Mouse (Mus musculus): ENCODE results near the gene Pfn1.

Gene Pfn1

GRCm38 (mm10) chr11:70638293-70638692 lies 16.2 kb downstream of the Pfn1 start:
- DNase-seq (ENCODE audit: extremely low spot score, low spot score), result no peak

- no peak for DNase-seq (ENCODE audit: extremely low spot score, low spot score)
Measured at GRCm38 (mm10) chr11:70637764-70638163, 16.7 kb downstream of the Pfn1 start.

GRCm38 (mm10) chr11:70635601-70636000 lies 18.8 kb downstream of the Pfn1 start:
- DNase-seq (ENCODE audit: extremely low spot score, low spot score), result no peak

- no peak for DNase-seq (ENCODE audit: extremely low spot score, low spot score)
Measured at GRCm38 (mm10) chr11:70630129-70630528, 24.3 kb downstream of the Pfn1 start.

GRCm38 (mm10) chr11:70629557-70629956 lies 24.9 kb downstream of the Pfn1 start:
- DNase-seq (ENCODE audit: extremely low spot score, low spot score), result no peak

- no peak for DNase-seq (ENCODE audit: extremely low spot score, low spot score)
Measured at GRCm38 (mm10) chr11:70628431-70628830, 26.0 kb downstream of the Pfn1 start.

GRCm38 (mm10) chr11:70626877-70627276 lies 27.6 kb downstream of the Pfn1 start:
- DNase-seq (ENCODE audit: extremely low spot score, low spot score), result no peak

- peak; percentile 65 for DNase-seq (ENCODE audit: extremely low spot score, low spot score)
Measured at GRCm38 (mm10) chr11:70625473-70625872, 29.0 kb downstream of the Pfn1 start.

- no peak for DNase-seq (ENCODE audit: extremely low spot score, low spot score)
Measured at GRCm38 (mm10) chr11:70623053-70623742, 31.2 kb downstream of the Pfn1 start.

- no peak for DNase-seq (ENCODE audit: extremely low spot score, low spot score)
Measured at GRCm38 (mm10) chr11:70621972-70622814, 32.3 kb downstream of the Pfn1 start.

- DNase-seq (ENCODE audit: extremely low spot score, low spot score), result no peak
Measured at GRCm38 (mm10) chr11:70619101-70619500, 35.3 kb downstream of the Pfn1 start, which contains the start of gene Chrne. Chrne (minus strand) TSS chr11:70619216.

- no peak for DNase-seq (ENCODE audit: extremely low spot score, low spot score)
Measured at GRCm38 (mm10) chr11:70615516-70616093, 38.8 kb downstream of the Pfn1 start, which contains the start of gene 4930544D05Rik. 4930544D05Rik (plus strand) TSS chr11:70615848.

- DNase-seq (ENCODE audit: extremely low spot score, low spot score), result peak; percentile 52
Measured at GRCm38 (mm10) chr11:70615074-70615473, 39.4 kb downstream of the Pfn1 start.

GRCm38 (mm10) chr11:70612505-70612904 lies 41.9 kb downstream of the Pfn1 start:
- no peak for DNase-seq (ENCODE audit: extremely low spot score, low spot score)

GRCm38 (mm10) chr11:70610752-70611151 lies 43.7 kb downstream of the Pfn1 start:
- DNase-seq (ENCODE audit: extremely low spot score, low spot score), result no peak

- no peak for DNase-seq (ENCODE audit: extremely low spot score, low spot score)
Measured at GRCm38 (mm10) chr11:70608381-70609066, 45.9 kb downstream of the Pfn1 start.

- no peak for DNase-seq (ENCODE audit: extremely low spot score, low spot score)
Measured at GRCm38 (mm10) chr11:70607611-70608010, 46.8 kb downstream of the Pfn1 start.

- DNase-seq (ENCODE audit: extremely low spot score, low spot score), result no peak
Measured at GRCm38 (mm10) chr11:70606717-70607116, 47.7 kb downstream of the Pfn1 start.

GRCm38 (mm10) chr11:70605024-70605566 lies 49.3 kb downstream of the Pfn1 start:
- peak; percentile 73 for DNase-seq (ENCODE audit: extremely low spot score, low spot score)

All from neural tube, embryonic 10.5 days (tissue).